Mouse (Mus musculus) testis, adult 2 months (tissue): Measurements from ENCODE around the gene Leo1.

Experiments
- CTCF ChIP-seq: fragments of 200-500 bp; IDR thresholded peaks from 2 replicates; pipeline ENCODE4 v1.5.1; 2012; ENCODE audit warnings: low read depth, mild to moderate bottlenecking, inconsistent platforms, low read length, moderate library complexity; ENCODE audit not compliant: control insufficient read depth, insufficient read depth, insufficient replicate concordance
- POLR2A ChIP-seq: fragments of 200-500 bp; IDR thresholded peaks from 2 replicates; pipeline ENCODE4 v1.6.1; 2012; ENCODE audit warnings: low read depth, mild to moderate bottlenecking, inconsistent platforms, low read length, moderate library complexity; ENCODE audit not compliant: control insufficient read depth

- TF ChIP-seq POLR2A (peak; percentile 87), CTCF (no peak)
These were observed at the start of gene Leo1 for GRCm38 (mm10) chr9:75440796-75441666.
